Mouse (Mus musculus): Measurements from ENCODE around the gene Aldoart2. TPM values are rescaled to one million over a fixed set of nuclear protein-coding genes. Genes with fewer than 3 reads are reported as not detected.

Gene Aldoart2
- polyA plus RNA-seq, 1 experiment: 0.04 TPM

- no peaks in the 10 kb centered on the region for H3K36me3 ChIP-seq (ENCODE audit: control insufficient read depth, insufficient read depth)
- no peak overlapping the region for H3K4me3 ChIP-seq
- H3K4me2 ChIP-seq (ENCODE audit: low read depth): no peak overlapping the region
- H3K79me2 ChIP-seq (ENCODE audit: control insufficient read depth, insufficient read depth): no peaks in the 10 kb centered on the region
- no peak overlapping the region for H3ac ChIP-seq (ENCODE audit: control insufficient read depth, insufficient read length)
- TF ChIP-seq POLR2AphosphoS2 (IDR thresholded peaks at IDR 0.05; ENCODE audit: insufficient read length, low read depth) (no peak), POLR2A (IDR thresholded peaks at IDR 0.05; ENCODE audit: insufficient read length, low read depth) (no peak), REST (IDR thresholded peaks at IDR 0.05; ENCODE audit: insufficient read depth, insufficient read length) (no peak), CEBPB (IDR thresholded peaks at IDR 0.05; ENCODE audit: insufficient read depth, poor library complexity, severe bottlenecking) (no peak)
- no peaks in the 10 kb centered on the region for H3K27me3 ChIP-seq (ENCODE audit: control insufficient read depth, insufficient read depth, insufficient read length)
Measured at GRCm38 (mm10) chr12:55566837-55567236, 1.8 kb downstream of the Aldoart2 start.

- Histone ChIP-seq H3K4me3 (no peak overlapping the region), H3K27me3 (ENCODE audit: control insufficient read depth, insufficient read depth, insufficient read length) (no peaks in the 10 kb centered on the region), H3K36me3 (ENCODE audit: control insufficient read depth, insufficient read depth) (no peaks in the 10 kb centered on the region), H3ac (ENCODE audit: control insufficient read depth, insufficient read length) (no peak overlapping the region), H3K79me2 (ENCODE audit: control insufficient read depth, insufficient read depth) (no peaks in the 10 kb centered on the region), H3K4me2 (ENCODE audit: low read depth) (no peak overlapping the region)
- TF ChIP-seq TCF3 (IDR thresholded peaks at IDR 0.05; ENCODE audit: insufficient read length, low read depth) (no peak), POLR2A (IDR thresholded peaks at IDR 0.05; ENCODE audit: insufficient read length, low read depth) (no peak), SRF (IDR thresholded peaks at IDR 0.05; ENCODE audit: control insufficient read depth, insufficient read length, low read depth) (no peak), TCF12 (IDR thresholded peaks at IDR 0.05; ENCODE audit: insufficient read depth, poor library complexity, severe bottlenecking) (no peak), MAX (IDR thresholded peaks at IDR 0.05; ENCODE audit: low read depth) (no peak), MYOG (IDR thresholded peaks at IDR 0.05; ENCODE audit: control insufficient read depth in 1 of 3, insufficient read depth in 1 of 3, insufficient read length in 2 of 3, low read depth in 2 of 3) (no peak), E2F4 (IDR thresholded peaks at IDR 0.05; ENCODE audit: insufficient read depth) (no peak), MYOD1 (IDR thresholded peaks at IDR 0.05; ENCODE audit: control insufficient read depth in 1 of 3, insufficient read length in 2 of 3, low read depth in 2 of 3) (no peak), POLR2AphosphoS2 (IDR thresholded peaks at IDR 0.05; ENCODE audit: insufficient read length, low read depth) (no peak), REST (IDR thresholded peaks at IDR 0.05; ENCODE audit: insufficient read depth, insufficient read length) (no peak), USF1 (IDR thresholded peaks at IDR 0.05; ENCODE audit: low read depth) (no peak), CEBPB (IDR thresholded peaks at IDR 0.05; ENCODE audit: insufficient read depth, poor library complexity, severe bottlenecking) (no peak)
Measured at GRCm38 (mm10) chr12:55568466-55568865, 3.4 kb downstream of the Aldoart2 start.

GRCm38 (mm10) chr12:55569676-55570075, 4.6 kb downstream of the Aldoart2 start:
- no peaks in the 10 kb centered on the region for H3K79me2 ChIP-seq (ENCODE audit: control insufficient read depth, insufficient read depth)
- H3K27me3 ChIP-seq (ENCODE audit: control insufficient read depth, insufficient read depth, insufficient read length): peaks cover 5% of the 10 kb centered on the region
- H3ac ChIP-seq (ENCODE audit: control insufficient read depth, insufficient read length): no peak overlapping the region
- no peak for TF ChIP-seq CEBPB (IDR thresholded peaks at IDR 0.05; ENCODE audit: insufficient read depth, poor library complexity, severe bottlenecking)
- no peak for TF ChIP-seq POLR2A (IDR thresholded peaks at IDR 0.05; ENCODE audit: insufficient read length, low read depth)
- no peak for TF ChIP-seq TCF3 (IDR thresholded peaks at IDR 0.05; ENCODE audit: insufficient read length, low read depth)
- no peak for TF ChIP-seq USF1 (IDR thresholded peaks at IDR 0.05; ENCODE audit: low read depth)
- peak in 2 of 3 experiments; percentile 10 to 20 for TF ChIP-seq MYOD1 (IDR thresholded peaks at IDR 0.05; ENCODE audit: control insufficient read depth in 1 of 3, insufficient read length in 2 of 3, low read depth in 2 of 3)
- TF ChIP-seq SRF (IDR thresholded peaks at IDR 0.05; ENCODE audit: control insufficient read depth, insufficient read length, low read depth): no peak
- no peak for TF ChIP-seq TCF12 (IDR thresholded peaks at IDR 0.05; ENCODE audit: insufficient read depth, poor library complexity, severe bottlenecking)
- no peak for TF ChIP-seq MYOG (IDR thresholded peaks at IDR 0.05; ENCODE audit: control insufficient read depth in 1 of 3, insufficient read depth in 1 of 3, insufficient read length in 2 of 3, low read depth in 2 of 3)
- peak overlapping the region; percentile 39 for H3K4me2 ChIP-seq (ENCODE audit: low read depth)
- H3K4me3 ChIP-seq: no peak overlapping the region
- no peaks in the 10 kb centered on the region for H3K36me3 ChIP-seq (ENCODE audit: control insufficient read depth, insufficient read depth)

GRCm38 (mm10) chr12:55570646-55571045, 5.6 kb downstream of the Aldoart2 start:
- Histone ChIP-seq H3K4me3 (no peak overlapping the region), H3K27me3 (ENCODE audit: control insufficient read depth, insufficient read depth, insufficient read length) (peaks cover 5% of the 10 kb centered on the region)
- no peak for TF ChIP-seq TCF12 (IDR thresholded peaks at IDR 0.05; ENCODE audit: insufficient read depth, poor library complexity, severe bottlenecking)
- no peak for TF ChIP-seq USF1 (IDR thresholded peaks at IDR 0.05; ENCODE audit: low read depth)
- no peak for TF ChIP-seq MAX (IDR thresholded peaks at IDR 0.05; ENCODE audit: low read depth)
- TF ChIP-seq TCF3 (IDR thresholded peaks at IDR 0.05; ENCODE audit: insufficient read length, low read depth): no peak
- TF ChIP-seq POLR2A (IDR thresholded peaks at IDR 0.05; ENCODE audit: insufficient read length, low read depth): no peak
- no peak for TF ChIP-seq REST (IDR thresholded peaks at IDR 0.05; ENCODE audit: insufficient read depth, insufficient read length)
- TF ChIP-seq MYOG (IDR thresholded peaks at IDR 0.05; ENCODE audit: control insufficient read depth in 1 of 3, insufficient read depth in 1 of 3, insufficient read length in 2 of 3, low read depth in 2 of 3): no peak
- TF ChIP-seq SRF (IDR thresholded peaks at IDR 0.05; ENCODE audit: control insufficient read depth, insufficient read length, low read depth): no peak
- TF ChIP-seq E2F4 (IDR thresholded peaks at IDR 0.05; ENCODE audit: insufficient read depth): no peak
- TF ChIP-seq MYOD1 (IDR thresholded peaks at IDR 0.05; ENCODE audit: control insufficient read depth in 1 of 3, insufficient read length in 2 of 3, low read depth in 2 of 3): no peak
- no peak for TF ChIP-seq CEBPB (IDR thresholded peaks at IDR 0.05; ENCODE audit: insufficient read depth, poor library complexity, severe bottlenecking)
- no peak for TF ChIP-seq POLR2AphosphoS2 (IDR thresholded peaks at IDR 0.05; ENCODE audit: insufficient read length, low read depth)

GRCm38 (mm10) chr12:55571181-55571580, 6.1 kb downstream of the Aldoart2 start:
- no peak overlapping the region for H3K4me2 ChIP-seq (ENCODE audit: low read depth)
- H3K27me3 ChIP-seq (ENCODE audit: control insufficient read depth, insufficient read depth, insufficient read length): peaks cover 5% of the 10 kb centered on the region
- no peaks in the 10 kb centered on the region for H3K79me2 ChIP-seq (ENCODE audit: control insufficient read depth, insufficient read depth)
- H3K4me3 ChIP-seq: no peak overlapping the region
- no peak overlapping the region for H3ac ChIP-seq (ENCODE audit: control insufficient read depth, insufficient read length)
- H3K36me3 ChIP-seq (ENCODE audit: control insufficient read depth, insufficient read depth): no peaks in the 10 kb centered on the region
- no peak for TF ChIP-seq CEBPB (IDR thresholded peaks at IDR 0.05; ENCODE audit: insufficient read depth, poor library complexity, severe bottlenecking)
- no peak for TF ChIP-seq REST (IDR thresholded peaks at IDR 0.05; ENCODE audit: insufficient read depth, insufficient read length)
- TF ChIP-seq POLR2AphosphoS2 (IDR thresholded peaks at IDR 0.05; ENCODE audit: insufficient read length, low read depth): no peak
- TF ChIP-seq MAX (IDR thresholded peaks at IDR 0.05; ENCODE audit: low read depth): no peak
- no peak for TF ChIP-seq SRF (IDR thresholded peaks at IDR 0.05; ENCODE audit: control insufficient read depth, insufficient read length, low read depth)
- no peak for TF ChIP-seq E2F4 (IDR thresholded peaks at IDR 0.05; ENCODE audit: insufficient read depth)
- TF ChIP-seq USF1 (IDR thresholded peaks at IDR 0.05; ENCODE audit: low read depth): no peak
- TF ChIP-seq TCF12 (IDR thresholded peaks at IDR 0.05; ENCODE audit: insufficient read depth, poor library complexity, severe bottlenecking): no peak
- no peak for TF ChIP-seq MYOD1 (IDR thresholded peaks at IDR 0.05; ENCODE audit: control insufficient read depth in 1 of 3, insufficient read length in 2 of 3, low read depth in 2 of 3)
- TF ChIP-seq TCF3 (IDR thresholded peaks at IDR 0.05; ENCODE audit: insufficient read length, low read depth): no peak
- no peak for TF ChIP-seq POLR2A (IDR thresholded peaks at IDR 0.05; ENCODE audit: insufficient read length, low read depth)
- TF ChIP-seq MYOG (IDR thresholded peaks at IDR 0.05; ENCODE audit: control insufficient read depth in 1 of 3, insufficient read depth in 1 of 3, insufficient read length in 2 of 3, low read depth in 2 of 3): no peak

More at GRCm38 (mm10) chr12:55570646-55571045, 5.6 kb downstream of the Aldoart2 start:
- no peak overlapping the region for H3ac ChIP-seq (ENCODE audit: control insufficient read depth, insufficient read length)
- H3K79me2 ChIP-seq (ENCODE audit: control insufficient read depth, insufficient read depth): no peaks in the 10 kb centered on the region
- no peaks in the 10 kb centered on the region for H3K36me3 ChIP-seq (ENCODE audit: control insufficient read depth, insufficient read depth)
- H3K4me2 ChIP-seq (ENCODE audit: low read depth): no peak overlapping the region
